8 mouse cellular contexts compared by ENCODE assay signal in the genomic region with DNA sequence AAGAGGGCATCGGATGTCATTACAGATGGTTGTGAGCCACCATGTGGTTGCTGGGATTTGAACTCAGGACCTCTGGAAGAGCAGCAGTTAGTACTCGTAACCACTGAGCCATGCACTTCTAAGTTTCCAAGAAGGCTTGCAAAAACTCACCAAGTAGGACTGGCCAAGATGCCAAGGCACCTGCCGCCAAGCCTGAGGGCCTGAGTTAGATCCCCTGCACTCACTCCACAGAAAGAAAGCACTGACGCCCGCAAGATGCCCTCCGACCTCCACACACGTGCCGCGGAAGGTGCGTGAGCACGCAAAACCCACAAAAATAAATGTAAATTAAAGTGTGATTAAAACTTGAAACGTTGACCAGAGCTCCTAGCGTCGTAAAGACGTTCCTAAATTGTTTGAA. TPM values are rescaled to one million over a fixed set of nuclear protein-coding genes. Genes with fewer than 3 reads are reported as not detected.
DNase-seq lines count a peak whose midpoint lies in the region; ATAC-seq and TF ChIP-seq lines count a peak whose summit lies in the region.

No protein-coding gene starts in this region.

- H3K79me2 ChIP-seq in C2C12 (ENCODE audit: control insufficient read depth, insufficient read depth): peaks cover 44% of the 10 kb centered on the region

- intact Hi-C loops in gastrocnemius, postnatal 14 days (cut with DNase I; ENCODE audit: low total_unique reads): no loop called here

- H3K27ac ChIP-seq in forebrain, embryonic 11.5 days (ENCODE audit: low read depth, low read length): no peak overlapping the region
- no peak overlapping the region for H3K27ac ChIP-seq in limb, embryonic 15.5 days

- H3K36me3 ChIP-seq in erythroblast, embryonic 14.5 days (ENCODE audit: control insufficient read depth): peaks cover 7% of the 10 kb centered on the region
- peaks cover 10% of the 10 kb centered on the region for H3K36me3 ChIP-seq in C2C12 (ENCODE audit: control insufficient read depth, insufficient read depth)
- H3K36me3 ChIP-seq in forebrain, embryonic 11.5 days (ENCODE audit: control insufficient read depth, insufficient read depth, low read length): no peaks in the 10 kb centered on the region
- H3K36me3 ChIP-seq in limb, embryonic 15.5 days: no peaks in the 10 kb centered on the region

- peaks cover 37% of the 10 kb centered on the region for H3K79me3 ChIP-seq in C2C12 (ENCODE audit: low read depth)

- no peak for TF ChIP-seq CTCF in C2C12 (IDR thresholded peaks at IDR 0.05; ENCODE audit: control insufficient read depth, insufficient read depth, insufficient read length)

- H3K4me2 ChIP-seq in forebrain, embryonic 11.5 days (ENCODE audit: low read depth, low read length, severe bottlenecking): peak overlapping the region; percentile 94
- peak overlapping the region; percentile 91 for H3K4me2 ChIP-seq in limb, embryonic 15.5 days

- no peaks in the 10 kb centered on the region for H3K27me3 ChIP-seq in erythroblast, embryonic 14.5 days (ENCODE audit: control insufficient read depth)
- no peaks in the 10 kb centered on the region for H3K27me3 ChIP-seq in C2C12 (ENCODE audit: control insufficient read depth, insufficient read depth, insufficient read length)
- H3K27me3 ChIP-seq in forebrain, embryonic 11.5 days (ENCODE audit: control insufficient read depth, insufficient read depth, low read length): no peaks in the 10 kb centered on the region
- no peaks in the 10 kb centered on the region for H3K27me3 ChIP-seq in limb, embryonic 15.5 days

- no peak for DNase-seq in forebrain, embryonic 11.5 days (ENCODE audit: low spot score)
- DNase-seq in right cerebral cortex, adult 18-20 months: no peak
- DNase-seq in gastrocnemius, postnatal 14 days: no peak

- peaks cover 34% of the 10 kb centered on the region for H3K4me1 ChIP-seq in erythroblast, embryonic 14.5 days (ENCODE audit: control insufficient read depth)
- H3K4me1 ChIP-seq in forebrain, embryonic 11.5 days (replicated peaks; ENCODE audit: control insufficient read depth, insufficient read depth, low read length): peaks cover 9% of the 10 kb centered on the region
- peaks cover 28% of the 10 kb centered on the region for H3K4me1 ChIP-seq in limb, embryonic 15.5 days

- no peak for ATAC-seq in erythroblast, adult 5-6 weeks (replicated peaks; ENCODE audit: low FRiP score, poor library complexity, severe bottlenecking)
- ATAC-seq in forebrain, embryonic 11.5 days (replicated peaks; ENCODE audit: low FRiP score): peak; percentile 23; the same call in 1 of the 2 replicates
- no peak for ATAC-seq in limb, embryonic 15.5 days (ENCODE audit: insufficient number of reproducible peaks, low FRiP score, low TSS enrichment, low read depth)
- no peak for ATAC-seq in erythroid progenitor cell, adult 5-6 weeks (replicated peaks; ENCODE audit: low FRiP score, poor library complexity, severe bottlenecking)

- no peak overlapping the region for H3ac ChIP-seq in C2C12 (ENCODE audit: control insufficient read depth, insufficient read length, low read depth)

- 30% methylated on average over 15 of the region's 15 CpGs for WGBS in forebrain, embryonic 11.5 days
- 21% methylated on average over 15 of the region's 15 CpGs for WGBS in limb, embryonic 15.5 days

- peak overlapping the region; percentile 71 for H3K4me3 ChIP-seq in erythroblast, embryonic 14.5 days (replicated peaks)
- H3K4me3 ChIP-seq in C2C12 (ENCODE audit: insufficient read depth, poor library complexity, severe bottlenecking): peak overlapping the region; percentile 72
- H3K4me3 ChIP-seq in forebrain, embryonic 11.5 days (ENCODE audit: low read depth, low read length): peak overlapping the region; percentile 90
- H3K4me3 ChIP-seq in limb, embryonic 15.5 days: peak overlapping the region; percentile 91

- H3K9me3 ChIP-seq in erythroblast, embryonic 14.5 days (ENCODE audit: control insufficient read depth, low read length): no peaks in the 10 kb centered on the region
- H3K9me3 ChIP-seq in forebrain, embryonic 11.5 days (ENCODE audit: control insufficient read depth, low read length): no peaks in the 10 kb centered on the region
- H3K9me3 ChIP-seq in limb, embryonic 15.5 days: no peaks in the 10 kb centered on the region

- peak overlapping the region; percentile 67 for H3K9ac ChIP-seq in forebrain, embryonic 11.5 days (ENCODE audit: low read length)
- H3K9ac ChIP-seq in limb, embryonic 15.5 days: peak overlapping the region; percentile 91; the same call in 1 of the 2 replicates

TF ChIP-seq in C2C12, 6 proteins besides CTCF, POLR2A, EP300 and RAD21:
- TF ChIP-seq MYOD1 (IDR thresholded peaks at IDR 0.05; ENCODE audit: control insufficient read depth, insufficient read length, low read depth): no peak
- TF ChIP-seq FOSL1 (IDR thresholded peaks at IDR 0.05; ENCODE audit: insufficient read depth, low read length, poor library complexity, severe bottlenecking): no peak
- no peak for TF ChIP-seq MYOG (IDR thresholded peaks at IDR 0.05; ENCODE audit: control insufficient read depth, extremely low read depth, insufficient read length)
- no peak for TF ChIP-seq CEBPB (IDR thresholded peaks at IDR 0.05; ENCODE audit: low read depth)

RNA-seq across cellular contexts. Expression of a gene that starts 0.6 kb away (rescaled TPM):
- 0.21 and 0.28 TPM in 2 replicates for polyA plus RNA-seq in erythroblast, embryonic 14.5 days (2012)
- total RNA-seq in erythroblast, adult 5-6 weeks (2015; ENCODE audit: low replicate concordance): 9.6 and 15.3 TPM in 2 replicates
- total RNA-seq in erythroblast, adult 5-6 weeks (2017; ENCODE audit: low replicate concordance): 4.9 and 11.6 TPM in 2 replicates
- polyA plus RNA-seq in C2C12 (2012; fragmentation: generic; extraction: Trizol): 47.2 TPM
- 43.1 and 45.6 TPM in 2 replicates for polyA plus RNA-seq in forebrain, embryonic 11.5 days (2014; fragmentation: Nextera tagmentation; extraction: Ambion mirVana)
- polyA plus RNA-seq in limb, embryonic 15.5 days (2015; fragmentation: Nextera tagmentation; extraction: Ambion mirVana): 46.0 and 47.6 TPM in 2 replicates
- total RNA-seq in erythroid progenitor cell, adult 5-6 weeks (2015; ENCODE audit: low replicate concordance): 17.2 and 19.8 TPM in 2 replicates
- 9.6 and 13.0 TPM in 2 replicates for total RNA-seq in erythroid progenitor cell, adult 5-6 weeks (2017; ENCODE audit: low replicate concordance)
- total RNA-seq in gastrocnemius, postnatal 14 days (2021): 10 to 100 TPM; 35.4 to 36.9 TPM

RNA-seq across cellular contexts. Expression of a gene that starts 13.2 kb away (rescaled TPM):
- polyA plus RNA-seq in erythroblast, embryonic 14.5 days (2012): not detected in 2 replicates
- 0.42 TPM in 1 of 2 replicates, not detected in the other for total RNA-seq in erythroblast, adult 5-6 weeks (2015; ENCODE audit: low replicate concordance)
- 0.14 and 0.60 TPM in 2 replicates for total RNA-seq in erythroblast, adult 5-6 weeks (2017; ENCODE audit: low replicate concordance)
- polyA plus RNA-seq in C2C12 (2012; fragmentation: generic; extraction: Trizol): not detected
- polyA plus RNA-seq in forebrain, embryonic 11.5 days (2014; fragmentation: Nextera tagmentation; extraction: Ambion mirVana): 3.0 and 3.3 TPM in 2 replicates
- polyA plus RNA-seq in limb, embryonic 15.5 days (2015; fragmentation: Nextera tagmentation; extraction: Ambion mirVana): 1.1 TPM in 2 replicates
- total RNA-seq in erythroid progenitor cell, adult 5-6 weeks (2015; ENCODE audit: low replicate concordance): 5.0 TPM in 1 of 2 replicates, not detected in the other
- 1.0 TPM in 1 of 2 replicates, not detected in the other for total RNA-seq in erythroid progenitor cell, adult 5-6 weeks (2017; ENCODE audit: low replicate concordance)
- under 1 TPM; 0.31 to 0.84 TPM for total RNA-seq in gastrocnemius, postnatal 14 days (2021)

Comparison
In these comparisons a context has a peak if more than half of its experiments do, and no peak if none do; other contexts are left out.
1. RNA of a gene that starts 0.6 kb away (polyA plus RNA-seq): 46.0 to 47.6 TPM in limb, embryonic 15.5 days, 47.2 TPM in C2C12 (single experiment) and 43.1 to 45.6 TPM in forebrain, embryonic 11.5 days; 0.21 to 0.28 TPM in erythroblast, embryonic 14.5 days; every median in the first group is over 10 times any median in the second.
2. Peak in every context shown above with its lines, with median percentiles within 50 percentile points of each other: H3K4me3 ChIP-seq.